Mouse (Mus musculus) intestine, postnatal 0 days (tissue): ENCODE measurements around the gene Jam3. TPM values are rescaled to one million over a fixed set of nuclear protein-coding genes. Genes with fewer than 3 reads are reported as not detected.

Experiments used
- ATAC-seq: fragments of 200-750 bp; cut with Nextera tagmentation; 2 replicates; pipeline ENCODE4 v1.8.0; 2017; ENCODE audit warnings: mild to moderate bottlenecking, moderate TSS enrichment, moderate library complexity
- H3K27ac ChIP-seq: fragments of 300-500 bp; sonication (generic); 2 replicates; pipeline ENCODE4 v1.5.1; 2014; ENCODE audit warnings: mild to moderate bottlenecking, low read depth, low read length, moderate library complexity
- H3K27me3 ChIP-seq: fragments of 300-500 bp; sonication (generic); replicated peaks from 2 replicates; pipeline ENCODE4 v1.6.1; 2014; ENCODE audit warnings: low read length, mixed read lengths; ENCODE audit not compliant: control insufficient read depth, insufficient read depth
- H3K36me3 ChIP-seq: fragments of 300-500 bp; sonication (generic); 2 replicates; pipeline ENCODE4 v1.6.1; 2014; ENCODE audit warnings: mild to moderate bottlenecking, moderate library complexity; ENCODE audit not compliant: control insufficient read depth, insufficient read depth
- H3K4me1 ChIP-seq: fragments of 300-500 bp; sonication (generic); replicated peaks from 2 replicates; pipeline ENCODE4 v1.6.1; 2014; ENCODE audit warnings: antibody characterized with exemption, low read length, mixed read lengths; ENCODE audit not compliant: control insufficient read depth, insufficient read depth
- H3K4me2 ChIP-seq: fragments of 300-500 bp; sonication (generic); replicated peaks from 2 replicates; pipeline ENCODE4 v1.6.1; 2014; ENCODE audit warnings: low read depth, mild to moderate bottlenecking, moderate library complexity
- H3K4me3 ChIP-seq: fragments of 300-500 bp; sonication (generic); 2 replicates; pipeline ENCODE4 v1.5.1; 2014; ENCODE audit warnings: low read depth, low read length
- H3K9ac ChIP-seq: fragments of 300-500 bp; sonication (generic); 2 replicates; pipeline ENCODE4 v1.6.1; 2014; ENCODE audit warnings: mild to moderate bottlenecking, low read depth, low read length
- H3K9me3 ChIP-seq: fragments of 300-500 bp; sonication (generic); 2 replicates; pipeline ENCODE4 v1.6.1; 2016; ENCODE audit warnings: mixed run types; ENCODE audit not compliant: control insufficient read depth
- CTCF ChIP-seq: sonication (generic); IDR thresholded peaks from 2 replicates; pipeline ENCODE4 v1.5.1; 2016; ENCODE audit warnings: low read depth, mild to moderate bottlenecking, control low read depth, antibody characterized with exemption, moderate library complexity
- WGBS: fragments of 180-500 bp; shearing (Covaris S2); extraction: QIAGEN DNeasy Blood & Tissue Kit; methylation state at CpG from one replicate; pipeline ENCODE4 v1.1.7; 2014; 5-methylcytosine and 5-hydroxymethylcytosine counted together
- polyA plus RNA-seq: library from polyadenylated mRNA; unstranded; fragments of >200 nt; fragmentation: Nextera tagmentation; extraction: Ambion mirVana; gene quantifications from 2 replicates; pipeline ENCODE4 v1.2.1, GENCODE M21; 2015

Jam3 gene
- polyA plus RNA-seq, 1 experiment from 2014 or later: 17.8 TPM

DNA sequence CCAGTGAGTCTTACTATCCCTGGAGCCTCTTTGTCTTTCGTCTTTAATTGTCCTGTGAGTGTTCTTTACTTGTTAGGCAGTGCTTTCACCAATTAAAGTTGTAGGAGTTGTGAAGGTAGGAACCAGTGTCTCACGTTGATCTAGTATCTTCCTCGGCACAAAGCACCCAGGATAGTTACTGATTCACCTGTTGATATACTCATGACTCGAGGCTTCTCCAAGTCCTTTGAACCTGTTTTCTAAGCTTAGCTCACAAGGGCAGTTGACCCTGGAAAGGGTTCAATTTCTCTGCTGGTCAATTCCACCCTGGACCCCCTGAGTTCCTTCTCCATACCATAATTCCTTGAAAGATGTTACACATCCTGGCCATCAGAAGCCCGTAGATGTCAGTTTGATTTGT lies 26.9 kb upstream of the Jam3 start:
- Histone ChIP-seq H3K4me1 (no peaks in the 10 kb centered on the region), H3K4me3 (no peak overlapping the region), H3K27ac (no peak overlapping the region), H3K36me3 (no peaks in the 10 kb centered on the region), H3K9me3 (no peaks in the 10 kb centered on the region), H3K9ac (no peak overlapping the region), H3K27me3 (no peaks in the 10 kb centered on the region), H3K4me2 (no peak overlapping the region)
- TF ChIP-seq CTCF: no peak
- 63% methylated on average over 5 of the region's 5 CpGs for WGBS
- ATAC-seq: no peak

DNA sequence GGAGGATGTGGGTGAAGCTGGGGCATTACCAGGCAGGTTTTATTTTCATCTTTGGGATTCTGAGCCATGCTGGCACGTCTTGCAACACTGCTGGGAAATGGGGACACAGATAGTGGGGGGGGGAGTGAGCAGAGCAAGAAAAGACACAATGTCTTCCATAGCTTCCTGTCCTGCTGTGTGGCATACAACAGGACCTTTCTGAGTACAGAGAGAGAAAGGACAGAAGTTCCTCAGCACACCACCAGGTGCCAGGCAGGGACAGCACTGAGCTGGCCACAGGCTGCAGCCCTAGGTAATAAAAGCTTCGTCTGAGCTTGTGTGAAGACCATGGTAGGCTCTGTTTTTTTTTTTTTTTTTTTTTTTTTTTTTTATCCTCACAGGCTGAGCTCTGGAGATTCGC lies 25.3 kb upstream of the Jam3 start:
- Histone ChIP-seq H3K9ac (no peak overlapping the region), H3K36me3 (no peaks in the 10 kb centered on the region), H3K9me3 (no peaks in the 10 kb centered on the region), H3K4me3 (no peak overlapping the region), H3K4me2 (no peak overlapping the region), H3K4me1 (no peaks in the 10 kb centered on the region), H3K27me3 (no peaks in the 10 kb centered on the region), H3K27ac (no peak overlapping the region)
- whole genome bisulfite sequencing: 52% methylated on average over 3 of the region's 3 CpGs
- ATAC-seq: no peak
- TF ChIP-seq CTCF: peak; percentile 30; the same call in 1 of the 2 replicates

DNA sequence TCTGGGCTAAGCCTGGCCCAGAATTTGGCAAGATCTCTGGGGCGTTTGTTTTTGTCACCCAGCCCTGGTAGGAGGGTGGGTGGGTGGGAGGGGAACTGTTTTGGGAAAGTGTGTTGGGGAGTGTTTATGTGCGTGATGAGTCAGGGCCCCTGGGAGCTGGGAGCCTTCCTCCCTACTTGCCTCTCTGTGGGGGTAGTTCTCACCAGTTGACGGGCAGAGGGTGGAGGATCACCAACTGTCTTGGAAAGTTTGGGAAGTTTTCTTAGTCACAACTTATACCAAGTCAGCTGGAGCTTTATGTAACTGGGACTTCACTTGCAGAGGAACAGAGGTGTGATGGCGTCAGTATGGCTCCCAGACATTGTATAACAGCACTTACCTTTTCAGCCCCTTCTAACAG lies 23.7 kb upstream of the Jam3 start:
- no peaks in the 10 kb centered on the region for H3K4me1 ChIP-seq
- no peaks in the 10 kb centered on the region for H3K27me3 ChIP-seq
- no peak overlapping the region for H3K9ac ChIP-seq
- no peak overlapping the region for H3K4me2 ChIP-seq
- H3K4me3 ChIP-seq: no peak overlapping the region
- no peaks in the 10 kb centered on the region for H3K9me3 ChIP-seq
- ATAC-seq: no peak
- 59% methylated on average over 4 of the region's 4 CpGs for WGBS
- no peak overlapping the region for H3K27ac ChIP-seq
- no peaks in the 10 kb centered on the region for H3K36me3 ChIP-seq
- TF ChIP-seq CTCF: no peak

DNA sequence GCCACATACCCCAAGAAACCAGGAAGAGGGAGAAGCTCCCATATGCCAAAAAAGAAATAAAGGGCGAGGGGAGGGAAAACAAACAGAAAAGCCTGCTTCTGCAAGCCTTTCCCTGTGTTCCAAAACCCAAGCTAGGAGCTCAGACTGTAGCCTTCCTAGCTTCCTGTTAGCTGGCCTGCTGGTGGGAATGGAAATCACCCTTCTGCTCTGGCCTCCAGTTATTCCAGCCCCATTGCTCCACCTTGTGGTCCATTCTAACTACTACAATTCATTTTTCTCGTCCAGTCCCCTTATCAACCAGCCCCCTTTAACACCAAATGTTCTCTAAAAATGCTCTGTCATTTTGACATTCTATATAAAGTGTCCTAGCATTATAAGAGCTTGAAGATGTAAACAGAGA lies 20.9 kb upstream of the Jam3 start:
- peak; percentile 89 for TF ChIP-seq CTCF

DNA sequence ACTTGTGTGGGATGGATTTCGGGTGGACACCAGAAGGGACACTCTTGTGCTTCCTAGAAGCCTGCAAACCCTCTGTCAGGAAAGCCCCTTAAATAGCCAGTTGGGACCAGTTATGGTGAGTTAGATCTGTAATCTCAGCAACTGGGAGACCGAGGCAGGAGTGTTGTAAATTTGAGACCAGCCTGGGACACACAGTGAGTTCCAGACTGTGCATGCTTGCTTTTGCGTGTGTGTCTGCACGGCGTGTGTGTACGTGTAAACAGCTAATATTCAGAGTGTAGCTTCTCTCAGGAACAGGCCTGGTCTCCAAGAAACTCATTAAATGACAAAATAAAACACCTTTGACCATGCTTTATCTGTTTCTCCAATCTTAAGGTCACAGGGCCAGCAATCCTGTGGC lies 20.5 kb upstream of the Jam3 start:
- H3K36me3 ChIP-seq: no peaks in the 10 kb centered on the region
- H3K27ac ChIP-seq: no peak overlapping the region
- no peaks in the 10 kb centered on the region for H3K9me3 ChIP-seq
- no peak overlapping the region for H3K9ac ChIP-seq
- no peak for ATAC-seq
- no peaks in the 10 kb centered on the region for H3K4me1 ChIP-seq
- no peaks in the 10 kb centered on the region for H3K27me3 ChIP-seq
- H3K4me2 ChIP-seq: no peak overlapping the region
- TF ChIP-seq CTCF: no peak
- 90% methylated on average over 6 of the region's 6 CpGs for WGBS
- no peak overlapping the region for H3K4me3 ChIP-seq

More for the DNA sequence above, 20.9 kb upstream of the Jam3 start:
- no peaks in the 10 kb centered on the region for H3K4me1 ChIP-seq
- no peak overlapping the region for H3K9ac ChIP-seq
- H3K4me2 ChIP-seq: no peak overlapping the region
- H3K4me3 ChIP-seq: no peak overlapping the region
- WGBS: 7% methylated on average over 2 of the region's 2 CpGs
- H3K9me3 ChIP-seq: no peaks in the 10 kb centered on the region
- no peak for ATAC-seq
- no peaks in the 10 kb centered on the region for H3K36me3 ChIP-seq
- H3K27me3 ChIP-seq: no peaks in the 10 kb centered on the region
- no peak overlapping the region for H3K27ac ChIP-seq

DNA sequence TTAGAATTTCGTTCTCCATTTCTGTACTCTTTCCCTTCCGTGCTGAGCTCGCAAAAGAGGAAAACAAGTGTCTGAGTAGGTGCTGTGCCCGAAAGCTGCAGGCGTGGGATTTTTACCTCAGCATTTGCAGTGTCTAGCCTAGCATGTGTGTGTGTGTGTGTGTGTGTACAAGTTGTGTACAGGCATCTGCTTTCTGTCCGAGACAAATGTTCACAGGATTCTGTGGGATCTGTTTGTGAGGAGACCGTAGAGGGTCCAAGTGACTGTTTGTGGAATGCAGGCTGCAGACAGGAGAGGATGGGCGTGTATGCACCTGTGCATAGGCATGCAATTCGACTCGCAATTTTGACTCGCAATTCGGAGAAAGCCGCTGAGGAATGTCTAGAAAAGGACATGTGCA lies 20.0 kb upstream of the Jam3 start:
- Histone ChIP-seq H3K9ac (no peak overlapping the region), H3K4me2 (no peak overlapping the region), H3K27ac (no peak overlapping the region), H3K9me3 (no peaks in the 10 kb centered on the region), H3K4me1 (no peaks in the 10 kb centered on the region), H3K4me3 (no peak overlapping the region), H3K27me3 (no peaks in the 10 kb centered on the region), H3K36me3 (no peaks in the 10 kb centered on the region)
- 87% methylated on average over 13 of the region's 13 CpGs for WGBS
- no peak for TF ChIP-seq CTCF
- no peak for ATAC-seq

DNA sequence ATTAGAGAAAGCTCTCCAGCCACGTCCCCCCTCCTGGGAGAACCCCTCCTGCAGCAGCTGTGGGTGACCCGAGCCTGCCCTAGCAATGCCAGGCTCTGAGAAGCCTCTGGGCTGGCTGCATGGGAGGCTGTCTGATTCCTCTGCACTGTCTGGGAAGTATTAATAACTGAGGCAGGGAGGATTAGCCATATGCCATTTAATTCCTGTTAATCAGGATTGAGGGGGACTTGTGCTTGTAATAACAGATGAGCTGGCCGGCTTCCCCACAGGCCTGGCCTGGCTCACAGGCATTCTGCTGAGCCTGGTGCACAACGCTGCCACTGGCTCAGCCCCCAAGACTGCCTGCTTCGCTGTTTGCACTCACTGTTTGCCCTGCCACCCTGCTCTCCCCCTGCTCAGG lies 18.9 kb upstream of the Jam3 start:
- 42% methylated on average over 5 of the region's 5 CpGs for WGBS
- H3K9me3 ChIP-seq: no peaks in the 10 kb centered on the region
- H3K27ac ChIP-seq: no peak overlapping the region
- no peaks in the 10 kb centered on the region for H3K36me3 ChIP-seq
- TF ChIP-seq CTCF: no peak
- no peak overlapping the region for H3K4me2 ChIP-seq
- H3K9ac ChIP-seq: no peak overlapping the region
- H3K4me1 ChIP-seq: no peaks in the 10 kb centered on the region
- H3K4me3 ChIP-seq: no peak overlapping the region
- H3K27me3 ChIP-seq: no peaks in the 10 kb centered on the region
- no peak for ATAC-seq
